Mouse (Mus musculus) neutrophil, adult 5-6 weeks (primary cell): ENCODE measurements around the gene Adam17. TPM values are rescaled to one million over a fixed set of nuclear protein-coding genes. Genes with fewer than 3 reads are reported as not detected.
"Not testable (repeated sequence)": the region's sequence is repeated elsewhere in the genome, so short reads cannot be mapped to it uniquely, and the experiment has no call there.

ENCODE experiments used
- ATAC-seq: fragments of 151-379, 151-347 bp; 2 replicates; pipeline ENCODE4 v1.8.0; 2017; ENCODE audit warnings: mild to moderate bottlenecking, moderate TSS enrichment; ENCODE audit not compliant: insufficient number of reproducible peaks, poor library complexity, low FRiP score, severe bottlenecking; ENCODE audit errors: extremely low read depth
- total RNA-seq: library from RNA; stranded (forward); fragments of 200-1000 nt; gene quantifications from 2 replicates; pipeline ENCODE4 v1.2.3, GENCODE M21; 2017

The Adam17 gene
- 74.3 and 86.8 TPM in 2 replicates for total RNA-seq

- peak; percentile 95 for ATAC-seq
These were observed at the start of gene Adam17 for GRCm38 (mm10) chr12:21373100-21373819. Gene Adam17 (minus strand): TSS chr12:21373632.

DNA sequence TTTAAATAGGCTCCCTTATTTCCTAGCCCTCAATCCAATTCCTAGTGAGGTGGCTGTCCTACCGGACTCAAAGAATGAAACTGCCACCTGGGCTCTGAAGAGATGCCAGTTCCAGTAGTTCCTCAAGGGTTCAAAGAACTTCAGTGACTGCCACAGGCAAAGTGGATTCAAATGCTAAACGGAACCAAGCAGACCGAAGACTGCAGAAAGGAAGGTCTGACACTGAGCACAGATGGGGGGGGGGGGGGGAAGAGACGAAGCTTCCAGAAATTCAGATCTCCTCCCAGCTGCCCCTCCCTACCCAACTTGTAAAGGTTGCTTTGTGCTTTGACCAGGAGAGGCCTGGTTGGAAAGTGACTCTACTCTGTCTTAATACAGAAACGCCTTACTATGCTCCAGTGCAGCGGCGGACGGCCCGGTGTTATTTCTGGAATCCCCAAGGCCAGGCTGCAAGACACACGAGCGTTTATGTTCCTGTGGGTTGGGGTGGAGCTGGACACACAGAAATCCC is 45.2 kb upstream of the Adam17 start:
- ATAC-seq: no peak

- ATAC-seq: no peak
These were observed 44.7 kb upstream of the Adam17 start for GRCm38 (mm10) chr12:21418083-21418482.

DNA sequence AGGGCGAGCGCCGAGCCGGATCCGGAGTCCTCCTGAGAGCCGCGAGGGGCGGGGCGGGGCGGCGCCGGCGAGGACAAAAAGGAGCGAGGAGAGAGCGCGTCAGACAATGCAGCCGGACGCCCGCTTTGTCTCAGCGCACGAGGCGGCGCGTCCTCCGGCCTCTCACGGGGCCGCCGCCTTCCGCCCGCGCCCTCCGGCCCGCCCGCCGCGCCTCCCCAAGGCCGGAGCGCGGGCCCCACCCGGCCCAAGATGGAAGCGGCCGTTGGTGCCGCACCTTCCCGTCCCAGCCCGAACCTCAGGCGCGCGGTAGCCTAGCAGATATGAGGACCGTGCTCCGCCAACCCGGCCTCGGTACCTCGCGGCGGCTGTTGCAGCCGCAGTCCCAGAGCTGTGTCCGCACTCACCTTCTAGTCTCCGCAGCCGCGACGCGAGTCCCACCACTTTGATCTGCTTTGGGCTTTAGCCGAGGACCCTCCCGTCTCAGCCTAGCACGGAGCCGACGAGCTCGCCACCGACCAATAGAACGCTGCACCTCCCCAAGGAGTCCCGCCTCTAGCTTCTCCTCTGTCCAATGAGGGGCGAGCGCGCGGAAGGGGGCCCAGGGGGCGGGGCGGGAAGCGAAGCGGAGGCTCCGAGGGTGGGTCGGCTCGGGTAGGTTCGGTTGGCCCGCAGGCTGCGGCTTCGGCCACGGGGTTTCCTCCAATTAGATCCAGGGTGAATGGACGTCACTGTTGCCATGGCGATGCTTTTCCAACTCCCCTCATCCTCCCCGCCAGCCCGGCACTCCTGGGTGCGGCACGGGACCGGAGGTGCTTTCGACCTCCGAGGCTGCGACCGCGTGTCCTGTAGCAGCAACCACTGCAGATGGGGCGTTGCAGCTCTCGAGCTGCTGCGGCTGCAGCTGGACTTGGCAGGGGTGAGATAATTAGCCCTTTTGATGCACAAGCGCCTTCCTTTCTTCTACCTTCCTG is 44.0 kb upstream of the Adam17 start, which contains the start of gene Ywhaq:
Ywhaq (minus strand) TSS at position 538 of the 971 bp plus-strand sequence.
- peak; percentile 92 for ATAC-seq

DNA sequence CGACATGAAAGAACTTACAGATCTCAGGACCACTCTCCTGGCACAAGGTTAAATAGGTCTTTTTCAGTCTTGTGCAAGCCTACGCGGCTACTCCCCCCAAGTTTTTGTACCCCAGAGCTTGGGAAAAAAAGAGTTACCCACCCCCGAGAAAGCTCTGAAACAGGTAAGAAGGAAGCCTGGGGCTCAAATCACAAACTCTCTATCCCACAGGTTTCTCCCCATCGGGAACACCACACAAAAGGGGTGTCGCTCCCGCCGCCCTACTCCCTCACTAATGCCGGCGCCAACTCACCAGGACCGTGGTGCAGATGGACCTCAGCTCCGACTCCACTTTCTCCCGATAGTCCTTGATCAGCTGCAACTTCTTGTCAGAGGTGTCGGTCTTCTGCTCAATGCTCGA is 43.1 kb upstream of the Adam17 start:
- ATAC-seq: no peak

DNA sequence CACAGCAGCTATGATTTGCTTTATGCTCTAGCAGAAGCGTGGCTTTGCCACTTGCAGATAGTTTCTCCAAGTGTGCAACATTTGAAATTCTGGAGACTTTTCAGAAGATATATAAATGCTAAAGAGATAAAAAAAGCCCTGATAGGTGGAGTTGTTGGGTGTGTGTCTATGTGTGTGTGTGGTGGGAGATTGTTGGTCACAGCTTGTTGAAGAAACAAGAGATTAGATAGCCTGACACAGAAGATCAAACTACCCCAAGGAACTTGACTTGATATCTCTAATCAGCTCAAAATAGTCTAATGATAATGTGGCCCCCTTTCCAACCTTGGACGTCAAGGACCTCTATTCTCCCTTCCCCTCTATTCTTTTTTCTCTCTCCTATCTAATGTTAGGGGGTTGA is 37.2 kb upstream of the Adam17 start:
- no peak for ATAC-seq

DNA sequence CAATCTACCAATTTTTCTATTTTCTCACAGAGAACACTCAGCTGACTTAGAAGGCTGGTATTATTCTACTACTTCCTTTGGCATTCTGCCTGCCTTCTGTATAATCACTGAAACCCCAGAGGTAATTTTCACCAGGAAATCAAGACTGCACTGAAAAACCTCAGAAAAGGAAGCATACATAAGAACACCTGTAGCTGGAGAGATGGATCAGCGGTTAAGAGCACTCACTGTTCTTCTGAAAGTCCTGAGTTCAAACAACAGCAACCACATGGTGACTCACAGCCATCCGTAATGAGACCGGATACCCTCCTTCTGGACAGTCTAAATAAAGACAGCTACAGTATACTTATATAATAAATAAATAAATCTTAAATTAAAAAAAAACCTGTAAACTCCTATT is 36.2 kb upstream of the Adam17 start:
- no peak for ATAC-seq

DNA sequence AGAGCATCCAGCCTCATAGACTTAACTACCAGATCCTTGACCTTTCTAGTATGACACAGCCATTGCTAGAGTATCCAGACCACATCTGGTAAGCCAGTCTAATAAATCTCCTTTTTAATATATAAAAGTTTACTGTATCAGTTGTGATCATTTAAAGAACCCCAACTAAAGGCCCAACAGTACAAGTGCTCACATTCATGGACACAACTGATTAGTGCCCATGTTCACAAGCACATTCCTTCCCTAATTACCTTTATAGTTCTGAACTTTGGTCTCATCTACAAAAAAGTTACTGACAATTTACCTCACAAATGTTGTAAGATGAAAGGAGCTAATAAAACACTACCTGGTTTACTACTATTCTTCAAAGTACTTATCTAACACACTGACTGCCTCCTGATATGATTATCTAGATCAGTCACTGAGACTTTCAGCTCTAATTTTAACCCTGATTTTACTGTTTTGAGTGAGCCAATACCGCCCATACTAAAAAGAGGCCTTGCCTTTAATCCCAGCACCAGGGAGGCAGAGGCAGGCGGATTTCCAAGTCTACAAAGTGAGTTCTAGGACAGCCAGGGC is 35.4 kb upstream of the Adam17 start:
- no peak for ATAC-seq

GRCm38 (mm10) chr12:21402771-21403170 is 29.3 kb upstream of the Adam17 start:
- no peak for ATAC-seq

GRCm38 (mm10) chr12:21386201-21386600 is 12.8 kb upstream of the Adam17 start:
- ATAC-seq: no peak

GRCm38 (mm10) chr12:21378765-21379346 is 5.4 kb upstream of the Adam17 start:
- not testable (repeated sequence) for ATAC-seq

- ATAC-seq: no peak
These were observed 2.1 kb upstream of the Adam17 start for GRCm38 (mm10) chr12:21375376-21376157.

DNA sequence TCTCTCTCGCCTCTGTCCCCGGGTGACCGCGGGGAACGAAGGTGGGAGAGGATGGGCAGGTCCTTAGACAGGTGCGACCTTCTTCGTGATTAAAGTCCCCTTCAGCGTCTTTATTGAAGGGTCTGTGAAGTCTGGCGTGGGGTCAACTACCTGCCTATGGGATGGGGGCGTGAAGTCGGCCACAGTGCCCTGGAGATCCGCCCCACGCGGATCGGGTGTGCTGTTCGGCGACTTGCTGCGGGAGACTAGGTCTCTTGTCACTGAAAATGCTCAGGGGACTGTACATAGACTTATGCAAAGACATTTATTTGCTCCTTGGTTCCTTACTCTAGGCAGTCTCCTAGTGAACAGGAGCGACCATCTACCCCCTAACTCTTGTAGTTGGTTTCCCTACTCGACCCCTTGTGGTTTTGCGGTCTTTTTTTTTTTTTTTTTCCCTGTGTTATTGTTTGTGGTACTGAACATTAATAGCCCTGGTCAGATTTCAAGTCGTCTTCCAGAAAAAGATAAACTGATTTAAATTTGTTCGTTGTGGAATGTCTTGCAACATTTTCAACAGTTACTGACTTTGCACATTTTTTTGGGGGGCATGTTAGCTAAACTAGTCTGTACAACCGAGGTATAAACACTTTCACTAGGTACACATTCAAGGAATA is 516 bp upstream of the Adam17 start:
- ATAC-seq: peak; percentile 13; the same call in 1 of the 2 replicates

DNA sequence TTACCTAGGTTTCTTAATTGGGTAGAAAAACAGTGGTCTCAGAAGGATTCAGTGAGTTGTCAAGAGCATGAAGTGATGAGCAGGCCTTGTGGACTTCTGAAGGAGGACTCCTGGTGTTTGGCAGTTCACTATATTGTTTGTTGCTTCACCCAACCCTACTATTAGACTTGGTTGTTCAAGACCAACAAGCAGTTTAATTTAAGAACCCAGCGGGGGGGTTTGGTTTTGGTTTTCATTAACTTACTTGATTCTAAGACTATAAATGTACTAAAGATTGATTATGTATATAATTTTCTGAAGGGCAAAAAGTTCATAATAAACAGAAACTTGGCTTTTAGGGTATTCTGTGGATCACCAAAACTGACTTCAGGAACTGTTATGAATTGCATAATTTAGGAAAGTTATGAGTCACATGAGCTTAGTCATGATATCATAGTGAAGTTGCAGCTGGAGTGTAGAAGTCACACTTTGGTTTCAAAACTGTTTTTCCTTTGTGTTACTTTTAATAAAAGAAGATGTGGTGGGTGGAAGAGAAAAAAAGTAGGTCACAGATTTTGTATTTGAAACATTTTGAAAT is 3.3 kb downstream of the Adam17 start:
- no peak for ATAC-seq

DNA sequence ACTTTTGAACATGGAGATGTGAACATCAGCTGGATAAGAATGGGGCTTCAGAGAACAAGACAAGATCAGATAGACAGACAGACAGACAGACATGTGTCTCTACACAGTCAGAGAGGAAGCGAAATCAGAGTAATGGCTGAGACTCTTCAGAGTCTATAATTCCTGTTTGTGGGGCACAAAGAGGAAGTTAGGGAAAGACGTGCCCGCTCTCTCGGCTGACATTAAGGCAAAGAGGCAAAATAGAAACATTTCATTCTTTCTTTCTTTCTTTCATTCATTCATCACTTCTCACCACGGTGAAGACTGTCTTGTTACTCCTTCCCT is 4.4 kb downstream of the Adam17 start:
- ATAC-seq: no peak

GRCm38 (mm10) chr12:21368376-21369086 is 4.9 kb downstream of the Adam17 start:
- ATAC-seq: no peak
